Mouse (Mus musculus) ovary, adult 2 months (tissue): Measurements from ENCODE around the gene Dll1. TPM values are rescaled to one million over a fixed set of nuclear protein-coding genes. Genes with fewer than 3 reads are reported as not detected.

Experiments
- polyA plus RNA-seq: library from polyadenylated mRNA; depleted of rRNA; stranded (reverse); fragments of >200 nt; gene quantifications from 2 replicates; pipeline ENCODE4 v1.2.3, GENCODE M21; 2012; rRNA removed

Gene Dll1
- 12.3 and 13.1 TPM in 2 replicates for polyA plus RNA-seq

DNA sequence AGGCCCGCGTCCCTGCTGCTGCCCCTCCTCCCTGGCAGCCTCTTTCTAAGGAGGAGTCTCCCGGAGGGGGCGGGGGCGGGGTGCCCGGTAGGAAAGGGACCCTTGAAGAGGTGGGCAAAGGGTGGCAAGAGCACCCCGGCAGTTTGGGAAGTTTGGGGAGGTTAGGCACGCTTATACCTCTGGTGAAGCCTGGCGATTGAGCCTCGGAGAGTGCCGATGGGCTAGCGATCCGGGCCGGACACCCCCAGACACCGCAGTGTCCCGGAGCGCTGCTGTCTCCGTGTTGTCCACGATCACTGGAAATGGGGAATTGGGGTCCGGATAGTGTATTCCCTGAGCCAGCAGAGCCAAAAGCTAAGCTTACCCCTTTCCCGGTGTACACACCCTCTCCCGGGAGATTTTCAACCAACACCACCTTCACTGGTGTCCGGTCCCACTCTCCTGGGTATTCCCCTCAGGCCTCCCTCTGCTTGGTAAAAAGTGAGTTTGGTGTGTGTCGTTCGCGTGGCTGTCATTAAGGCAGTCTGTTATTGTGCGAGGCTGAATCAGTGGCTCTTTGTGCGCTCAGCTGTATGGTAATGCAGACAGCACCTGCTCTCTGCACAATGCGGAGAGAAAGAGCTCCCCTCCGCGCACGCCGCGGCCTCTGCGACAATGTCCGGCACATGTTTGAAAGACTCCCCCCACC, at the start of gene Dll1:
Dll1 (minus strand) TSS at position 379 of the 688 bp plus-strand sequence.

GRCm38 (mm10) chr17:15395997-15396675, 19.5 kb upstream of the Dll1 start, which contains the start of gene Fam120b:
TSS of gene Fam120b (plus strand) at chr17:15396202.

Other genes starting within 250 kb of the Dll1 start
- 11.9 and 12.5 TPM in 2 replicates for gene Fam120b, start 19.3 kb upstream of the Dll1 start, polyA plus RNA-seq
- 55.2 and 74.9 TPM in 2 replicates for gene Psmb1, start 122.9 kb upstream of the Dll1 start, polyA plus RNA-seq
- gene Tbp, start 123.0 kb upstream of the Dll1 start, polyA plus RNA-seq = 33.9 and 62.8 TPM in 2 replicates
- 60.5 and 69.9 TPM in 2 replicates for gene Pdcd2, start 150.4 kb upstream of the Dll1 start, polyA plus RNA-seq
- 0.85 and 1.3 TPM in 2 replicates for gene Prdm9, start 187.5 kb upstream of the Dll1 start, polyA plus RNA-seq